Mouse (Mus musculus) E14TG2a.4 (cell line): ENCODE data around the gene Dguok.

Experiments
- H3K27me3 ChIP-seq: 2 replicates; pipeline ENCODE4 v1.6.1; 2014; ENCODE audit warnings: low read length, control low read depth; ENCODE audit not compliant: insufficient read depth
- H3K36me3 ChIP-seq: 2 replicates; pipeline ENCODE4 v1.6.1; 2014; ENCODE audit warnings: low read length, control low read depth; ENCODE audit not compliant: insufficient read depth
- H3K4me1 ChIP-seq: replicated peaks from 2 replicates; pipeline ENCODE4 v1.6.1; 2014; ENCODE audit warnings: low read depth, low read length, control low read depth
- H3K4me3 ChIP-seq: replicated peaks from 2 replicates; pipeline ENCODE4 v1.5.1; 2014; ENCODE audit warnings: mild to moderate bottlenecking, low read length
- H3K9me3 ChIP-seq: 2 replicates; pipeline ENCODE4 v1.6.1; 2014; ENCODE audit warnings: low read length, control low read depth
- CTCF ChIP-seq: conservative IDR thresholded peaks from 2 replicates; pipeline ENCODE4 v1.5.1; 2014; ENCODE audit warnings: low read length
- NANOG ChIP-seq: IDR thresholded peaks from 2 replicates; pipeline ENCODE4 v1.6.1; 2014; ENCODE audit warnings: borderline replicate concordance, low read length, mixed read lengths
- POU5F1 ChIP-seq: IDR thresholded peaks from 2 replicates; pipeline ENCODE4 v1.6.1; 2014; ENCODE audit warnings: low read length, borderline replicate concordance

The Dguok gene

DNA sequence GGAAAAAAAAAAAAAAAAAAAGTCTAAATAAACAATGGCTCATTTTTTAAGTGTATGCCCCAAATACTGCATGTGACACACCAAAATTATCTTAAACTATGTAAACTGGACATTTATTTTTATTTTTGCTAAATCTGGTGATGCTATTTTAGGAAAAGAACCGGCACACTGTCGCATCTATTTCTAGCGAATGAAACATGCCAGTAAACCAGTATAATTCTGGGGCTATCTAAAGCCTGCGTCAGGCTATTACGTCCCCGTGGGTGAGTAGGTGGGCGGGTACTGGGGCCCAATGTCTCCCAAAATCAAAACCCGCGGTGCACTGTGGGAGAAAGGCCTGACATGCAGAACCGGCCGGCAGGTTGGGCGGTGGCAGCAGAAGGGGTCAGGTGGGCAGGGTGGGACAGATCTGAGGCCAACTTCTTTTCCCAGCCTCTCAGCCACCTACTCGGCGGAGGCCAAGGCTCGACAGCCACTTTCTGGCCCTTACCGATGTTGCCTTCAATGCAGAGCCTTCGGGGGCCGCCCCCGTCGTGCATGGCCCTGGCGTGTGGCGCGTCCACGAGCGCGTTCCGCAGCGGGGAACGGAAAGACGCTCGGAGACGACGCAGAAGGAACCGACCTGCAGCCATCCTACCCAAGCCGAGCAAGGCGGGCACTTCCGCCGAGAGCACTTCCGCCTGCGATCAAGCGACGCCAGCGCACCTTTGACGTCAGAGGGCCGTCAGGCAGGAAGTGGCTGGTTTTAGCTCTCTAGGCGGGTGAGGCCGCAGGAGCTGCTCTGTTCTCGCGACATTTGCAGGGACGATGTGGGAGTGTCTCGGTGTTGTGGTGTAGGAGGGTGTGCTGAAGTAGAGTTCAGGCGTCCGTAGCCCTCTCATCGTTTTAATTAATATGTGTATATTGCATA, at the start of gene Dguok:
Gene Dguok, minus strand, starts transcription at position 712 of the 910 bp plus-strand sequence.
- H3K4me3 ChIP-seq: peak within 1 kb of the TSS; percentile 88
- peaks cover 3% of the 10 kb centered on the region; the same call in 1 of the 2 replicates for H3K9me3 ChIP-seq
- H3K27me3 ChIP-seq: no peaks in the 10 kb centered on the region
- H3K36me3 ChIP-seq: peaks cover 13% of the 10 kb centered on the region
- TF ChIP-seq NANOG: no peak
- TF ChIP-seq CTCF: no peak
- TF ChIP-seq POU5F1: no peak
- H3K4me1 ChIP-seq: peaks cover 20% of the 10 kb centered on the region

- no peak for TF ChIP-seq CTCF
- no peak for TF ChIP-seq POU5F1
- no peak for TF ChIP-seq NANOG
These were observed 49.2 kb upstream of the Dguok start for GRCm38 (mm10) chr6:83555972-83556371.

GRCm38 (mm10) chr6:83548346-83548745, 41.6 kb upstream of the Dguok start:
- no peaks in the 10 kb centered on the region for H3K36me3 ChIP-seq
- H3K4me3 ChIP-seq: no peak overlapping the region
- H3K27me3 ChIP-seq: no peaks in the 10 kb centered on the region
- no peaks in the 10 kb centered on the region for H3K4me1 ChIP-seq
- TF ChIP-seq CTCF (no peak), NANOG (no peak), POU5F1 (no peak)
- H3K9me3 ChIP-seq: no peaks in the 10 kb centered on the region

More at GRCm38 (mm10) chr6:83555972-83556371, 49.2 kb upstream of the Dguok start:
- Histone ChIP-seq H3K9me3 (no peaks in the 10 kb centered on the region), H3K27me3 (no peaks in the 10 kb centered on the region), H3K4me3 (no peak overlapping the region), H3K36me3 (no peaks in the 10 kb centered on the region), H3K4me1 (peaks cover 11% of the 10 kb centered on the region)

DNA sequence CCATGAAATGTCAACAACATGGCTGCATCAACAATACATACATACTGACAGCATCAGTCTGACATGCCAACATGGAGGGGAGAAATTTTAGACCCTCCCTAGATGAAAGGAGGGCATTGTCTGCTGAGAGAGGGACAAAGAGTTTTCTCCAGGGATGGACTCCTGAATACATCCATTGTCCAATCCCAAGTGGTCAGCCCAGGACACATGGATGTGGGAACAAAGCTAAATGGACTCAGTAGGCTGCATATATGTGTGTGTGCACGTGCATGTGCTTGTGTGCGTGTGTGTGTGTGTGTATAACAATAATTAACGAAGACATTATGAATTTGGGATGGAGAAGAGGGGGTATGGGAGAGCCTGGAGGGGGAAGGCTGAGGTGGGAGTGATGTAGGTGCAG, 39.0 kb upstream of the Dguok start:
- Histone ChIP-seq H3K27me3 (no peaks in the 10 kb centered on the region), H3K4me3 (no peak overlapping the region), H3K9me3 (no peaks in the 10 kb centered on the region), H3K4me1 (no peaks in the 10 kb centered on the region), H3K36me3 (no peaks in the 10 kb centered on the region)
- TF ChIP-seq CTCF: no peak
- no peak for TF ChIP-seq POU5F1
- TF ChIP-seq NANOG: no peak

- no peaks in the 10 kb centered on the region for H3K36me3 ChIP-seq
- no peaks in the 10 kb centered on the region for H3K9me3 ChIP-seq
- H3K4me1 ChIP-seq: no peaks in the 10 kb centered on the region
- H3K4me3 ChIP-seq: no peak overlapping the region
- H3K27me3 ChIP-seq: peaks cover 6% of the 10 kb centered on the region; the same call in 1 of the 2 replicates
- TF ChIP-seq POU5F1: no peak
- no peak for TF ChIP-seq CTCF
- no peak for TF ChIP-seq NANOG
These were observed 35.1 kb upstream of the Dguok start for GRCm38 (mm10) chr6:83541756-83542456.

GRCm38 (mm10) chr6:83540017-83540416, 33.2 kb upstream of the Dguok start:
- peaks cover 9% of the 10 kb centered on the region; the same call in 1 of the 2 replicates for H3K27me3 ChIP-seq
- peaks cover 4% of the 10 kb centered on the region; the same call in 1 of the 2 replicates for H3K4me1 ChIP-seq
- TF ChIP-seq CTCF (no peak), NANOG (no peak)
- no peaks in the 10 kb centered on the region for H3K36me3 ChIP-seq
- H3K4me3 ChIP-seq: no peak overlapping the region
- H3K9me3 ChIP-seq: no peaks in the 10 kb centered on the region

DNA sequence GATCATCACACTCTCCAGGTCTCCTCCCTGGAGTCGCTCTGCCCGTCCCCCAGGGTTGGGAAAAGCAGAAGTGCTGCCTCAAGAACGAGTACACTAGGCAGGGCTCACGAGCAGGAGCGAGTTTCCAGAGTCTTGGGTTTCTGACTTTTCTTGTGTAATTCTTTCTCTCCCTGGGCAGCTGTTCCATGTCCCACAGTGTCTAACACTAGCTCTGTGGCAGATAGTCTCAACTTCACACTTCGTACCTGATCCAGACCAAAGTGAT, 30.0 kb upstream of the Dguok start:
- TF ChIP-seq CTCF: no peak
- Histone ChIP-seq H3K4me3 (no peak overlapping the region), H3K27me3 (peaks cover 20% of the 10 kb centered on the region), H3K4me1 (peaks cover 4% of the 10 kb centered on the region; the same call in 1 of the 2 replicates), H3K9me3 (no peaks in the 10 kb centered on the region), H3K36me3 (no peaks in the 10 kb centered on the region)

GRCm38 (mm10) chr6:83536028-83536794, 29.4 kb upstream of the Dguok start, which contains the start of gene Actg2:
Actg2 (minus strand) TSS chr6:83536265.
- Histone ChIP-seq H3K4me3 (no peak within 1 kb of the TSS), H3K27me3 (peaks cover 21% of the 10 kb centered on the region), H3K4me1 (peaks cover 4% of the 10 kb centered on the region; the same call in 1 of the 2 replicates), H3K9me3 (no peaks in the 10 kb centered on the region), H3K36me3 (no peaks in the 10 kb centered on the region)
- TF ChIP-seq NANOG (no peak), CTCF (no peak), POU5F1 (no peak)
